Mouse (Mus musculus): ENCODE measurements around the gene St6galnac5.
"Not testable (repeated sequence)": the region's sequence is repeated elsewhere in the genome, so short reads cannot be mapped to it uniquely, and the experiment has no call there.

The St6galnac5 gene

GRCm38 (mm10) chr3:152861978-152862377 lies 120.1 kb downstream of the St6galnac5 start:
- no peak for DNase-seq

DNA sequence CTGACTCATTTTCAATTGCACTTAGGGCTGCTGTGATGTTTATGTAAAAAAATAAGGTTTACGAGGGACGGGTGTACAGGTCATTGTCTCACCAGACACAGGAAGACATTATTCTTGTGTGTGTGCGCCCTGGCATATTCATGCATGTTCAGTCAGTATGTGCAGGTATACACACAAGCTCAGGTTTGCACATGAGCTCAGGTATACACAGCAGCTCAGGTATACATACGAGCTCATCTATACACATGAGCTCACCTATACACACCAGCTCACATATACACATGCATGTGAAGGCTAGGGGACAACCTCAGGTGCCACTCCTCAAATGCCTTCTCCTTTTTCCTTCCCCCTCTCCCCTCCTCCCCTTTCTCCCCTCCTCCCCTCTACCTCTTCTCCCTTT lies 120.6 kb downstream of the St6galnac5 start:
- no peak for DNase-seq

DNA sequence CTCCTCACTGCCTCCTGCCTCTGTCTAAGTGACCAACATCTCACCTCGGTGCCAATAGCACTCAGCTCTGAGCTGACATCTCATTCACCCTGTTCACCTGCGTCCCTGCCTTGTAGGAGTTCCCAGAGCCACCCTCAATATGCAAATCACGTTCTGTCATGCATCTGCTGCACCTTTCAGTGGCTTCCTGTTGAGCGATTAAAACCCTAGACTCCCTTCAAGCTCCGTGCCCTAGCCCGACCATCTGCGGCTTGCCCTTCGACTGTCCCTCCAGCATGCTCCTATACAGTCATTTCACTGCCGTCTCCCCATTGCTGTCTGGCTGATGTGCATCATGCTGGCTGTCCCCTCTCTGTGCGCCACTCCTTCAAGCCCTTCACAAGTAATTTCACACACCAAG lies 126.0 kb downstream of the St6galnac5 start:
- no peak for DNase-seq

- no peak for DNase-seq
These were observed 126.9 kb downstream of the St6galnac5 start for GRCm38 (mm10) chr3:152855006-152855614.

GRCm38 (mm10) chr3:152843925-152844324 lies 138.1 kb downstream of the St6galnac5 start:
- no peak for DNase-seq

- no peak for DNase-seq
These were observed 139.4 kb downstream of the St6galnac5 start for GRCm38 (mm10) chr3:152842648-152843047.

DNA sequence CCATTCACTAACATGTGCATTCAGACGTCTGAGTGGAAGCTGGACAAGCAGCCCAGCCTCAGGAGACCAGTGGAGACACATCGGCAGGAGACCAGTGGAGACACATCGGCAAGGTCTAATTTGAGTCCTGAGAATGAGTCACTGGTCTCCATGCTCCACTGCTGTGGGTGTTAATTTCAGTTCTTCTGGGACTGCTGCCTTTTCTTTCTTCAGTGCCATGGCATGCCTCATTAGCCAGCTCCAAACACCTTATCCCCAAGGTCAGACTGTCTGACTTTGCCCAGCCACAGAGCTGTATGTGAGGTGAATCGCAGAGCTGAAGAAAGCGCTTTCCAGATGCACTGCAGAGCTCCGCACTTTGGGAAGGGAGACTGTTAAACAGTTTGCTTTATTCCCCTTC lies 140.8 kb downstream of the St6galnac5 start:
- no peak for DNase-seq

- DNase-seq = no peak
These were observed 144.1 kb downstream of the St6galnac5 start for GRCm38 (mm10) chr3:152837938-152838337.

GRCm38 (mm10) chr3:152837407-152837806 lies 144.6 kb downstream of the St6galnac5 start:
- DNase-seq = no peak

- no peak for DNase-seq
These were observed 149.6 kb downstream of the St6galnac5 start for GRCm38 (mm10) chr3:152832436-152832835.

DNA sequence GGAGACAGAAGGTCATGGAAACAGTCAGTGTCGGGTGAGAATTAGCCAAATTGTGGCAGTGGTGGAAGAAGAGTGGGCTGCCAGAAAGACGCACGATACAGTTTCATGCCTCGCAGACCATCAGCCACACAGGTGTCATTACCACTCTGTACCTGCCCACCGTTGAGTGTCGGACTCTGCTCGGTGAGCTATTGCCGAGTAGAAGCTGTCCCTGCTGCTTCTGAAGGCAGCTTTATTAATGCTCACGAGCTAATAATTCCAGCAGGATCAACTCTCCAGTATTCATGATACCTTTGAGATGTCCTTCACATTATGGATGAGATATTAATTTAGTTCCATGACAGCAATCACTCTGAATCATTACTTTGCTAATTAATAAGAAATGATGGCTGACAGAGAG lies 150.1 kb downstream of the St6galnac5 start:
- no peak for DNase-seq

DNA sequence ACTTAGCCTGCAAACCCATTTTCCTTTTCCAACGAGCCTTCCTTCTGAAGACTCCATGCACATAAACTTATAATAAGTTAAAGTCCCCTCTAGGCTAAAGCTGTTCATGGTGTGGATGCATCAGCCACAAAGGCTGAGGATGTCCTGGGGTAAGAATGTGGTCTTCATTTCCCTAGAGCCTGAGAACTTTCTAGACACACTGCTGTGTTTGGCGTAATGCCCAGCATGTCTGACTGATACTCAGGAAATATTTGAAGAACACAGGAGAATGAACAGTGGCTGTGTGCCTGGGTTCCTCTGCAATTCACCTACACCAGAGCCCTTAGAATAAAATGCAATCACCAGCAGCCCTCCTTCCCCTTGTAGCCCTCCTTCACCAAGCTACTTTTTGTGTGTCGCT lies 150.7 kb downstream of the St6galnac5 start:
- DNase-seq = no peak

GRCm38 (mm10) chr3:152821202-152821601 lies 160.8 kb downstream of the St6galnac5 start:
- DNase-seq = no peak

- no peak for DNase-seq
These were observed 161.6 kb downstream of the St6galnac5 start for GRCm38 (mm10) chr3:152820406-152820805.

DNA sequence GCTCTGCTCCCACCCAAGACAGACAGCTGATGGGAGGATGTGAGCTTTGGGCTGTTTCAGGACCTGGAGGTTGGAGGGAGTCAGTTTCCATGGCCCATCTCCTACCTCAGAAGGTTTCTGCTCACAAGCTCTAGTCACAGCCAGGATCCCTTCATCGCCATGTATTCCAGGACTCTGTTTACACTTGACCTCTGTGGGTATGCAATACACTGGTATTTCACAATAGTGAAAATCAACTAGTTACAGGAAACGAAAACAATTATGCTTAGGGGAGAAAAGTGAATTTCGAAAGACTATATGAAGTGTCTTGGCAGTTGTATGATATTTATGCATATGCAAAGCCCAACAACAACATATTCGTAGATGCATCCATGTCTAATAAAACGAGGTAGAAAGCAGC lies 166.9 kb downstream of the St6galnac5 start:
- DNase-seq = no peak

DNA sequence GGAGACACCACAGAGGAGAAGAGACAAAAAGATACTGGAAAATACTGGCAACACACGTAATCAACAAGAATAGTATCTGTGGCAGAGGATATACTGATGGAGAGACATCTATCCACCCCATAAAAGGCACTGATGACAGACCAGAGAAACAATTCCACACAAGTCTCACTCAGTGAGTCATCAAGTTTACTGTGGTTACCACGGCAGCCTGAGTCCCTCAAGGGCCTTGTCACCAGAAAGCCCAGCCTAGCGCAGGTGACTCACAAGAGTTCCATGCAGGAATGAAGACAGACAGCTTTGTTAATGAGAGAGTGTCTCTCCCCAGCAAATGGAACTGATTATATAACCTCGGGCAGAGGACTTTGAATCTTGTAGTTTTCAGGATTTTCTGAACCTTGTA lies 168.1 kb downstream of the St6galnac5 start:
- no peak for DNase-seq

DNA sequence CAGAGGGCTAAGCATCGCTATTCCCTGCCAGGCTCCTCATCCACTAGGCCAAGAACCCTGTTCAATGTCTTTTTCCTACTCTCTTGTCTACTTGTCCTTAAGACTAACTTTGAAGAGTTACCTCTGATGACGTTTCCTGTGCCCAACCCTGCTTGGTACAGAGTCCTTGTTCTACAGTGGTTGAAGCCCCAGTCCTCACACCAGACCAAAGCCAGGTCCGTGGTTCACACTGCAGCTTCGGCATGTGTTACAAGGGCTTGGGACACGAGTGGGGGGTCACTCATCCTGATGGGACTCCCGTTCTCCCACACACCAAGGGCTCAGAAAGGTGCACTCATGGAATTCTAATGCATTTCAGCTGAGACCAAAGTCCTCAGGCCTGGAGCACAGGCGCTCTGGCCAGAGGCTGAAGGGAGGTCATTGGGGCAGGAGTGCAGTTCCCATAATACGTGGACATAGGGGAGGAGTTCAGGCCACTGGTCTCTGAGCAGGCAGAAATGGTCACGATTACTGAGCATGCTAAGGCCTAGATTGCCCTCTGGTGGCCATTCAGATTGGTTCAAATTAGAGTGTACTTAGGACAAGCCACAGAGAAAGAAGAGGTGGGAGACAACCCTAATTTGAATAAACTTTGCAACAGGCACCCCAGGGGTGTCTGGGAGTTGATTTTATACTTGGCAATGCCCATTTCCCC lies 182.2 kb downstream of the St6galnac5 start:
- DNase-seq = no peak

DNA sequence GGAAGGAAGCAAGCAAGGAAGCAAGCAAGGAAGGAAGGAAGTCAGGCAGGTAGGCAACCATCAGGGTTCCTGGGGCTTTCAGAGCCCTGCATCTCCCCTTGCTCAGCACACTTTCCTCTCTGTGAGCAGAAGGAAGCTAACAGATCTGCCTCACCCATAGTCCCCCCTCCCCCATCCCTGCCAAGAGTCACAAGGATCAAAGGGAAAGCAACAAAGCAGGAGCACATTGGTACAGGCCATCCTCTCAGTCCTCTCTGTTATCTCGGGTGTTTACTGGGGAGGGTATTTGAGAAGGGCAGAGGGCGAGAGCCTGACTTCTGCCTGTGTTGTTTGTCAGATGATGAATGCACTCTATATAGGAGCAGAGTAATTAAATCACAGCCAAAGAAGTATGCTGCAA lies 184.7 kb downstream of the St6galnac5 start:
- DNase-seq = no peak

GRCm38 (mm10) chr3:152796216-152796615 lies 185.8 kb downstream of the St6galnac5 start:
- DNase-seq = no peak

DNA sequence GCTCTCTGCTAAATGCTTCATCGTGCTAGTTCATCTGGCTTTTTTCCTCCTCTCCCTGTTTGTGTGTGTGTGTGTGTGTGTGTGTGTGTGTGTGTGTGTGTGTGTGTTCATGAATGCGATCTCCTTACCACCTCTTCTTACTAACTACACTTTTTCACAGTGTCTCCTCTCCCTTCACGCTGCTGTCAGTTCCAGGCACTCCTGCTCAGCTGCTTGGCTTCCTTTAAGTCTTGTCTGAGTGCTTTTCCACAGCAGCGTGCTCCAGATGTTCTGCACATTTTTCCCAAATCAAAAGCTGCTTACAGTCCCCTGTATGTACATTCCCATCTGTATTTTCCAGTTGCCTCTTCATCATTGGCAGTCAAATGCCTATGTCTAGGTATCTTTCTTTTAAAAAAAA lies 189.0 kb downstream of the St6galnac5 start:
- no peak for DNase-seq

GRCm38 (mm10) chr3:152792601-152793000 lies 189.4 kb downstream of the St6galnac5 start:
- DNase-seq = no peak

DNA sequence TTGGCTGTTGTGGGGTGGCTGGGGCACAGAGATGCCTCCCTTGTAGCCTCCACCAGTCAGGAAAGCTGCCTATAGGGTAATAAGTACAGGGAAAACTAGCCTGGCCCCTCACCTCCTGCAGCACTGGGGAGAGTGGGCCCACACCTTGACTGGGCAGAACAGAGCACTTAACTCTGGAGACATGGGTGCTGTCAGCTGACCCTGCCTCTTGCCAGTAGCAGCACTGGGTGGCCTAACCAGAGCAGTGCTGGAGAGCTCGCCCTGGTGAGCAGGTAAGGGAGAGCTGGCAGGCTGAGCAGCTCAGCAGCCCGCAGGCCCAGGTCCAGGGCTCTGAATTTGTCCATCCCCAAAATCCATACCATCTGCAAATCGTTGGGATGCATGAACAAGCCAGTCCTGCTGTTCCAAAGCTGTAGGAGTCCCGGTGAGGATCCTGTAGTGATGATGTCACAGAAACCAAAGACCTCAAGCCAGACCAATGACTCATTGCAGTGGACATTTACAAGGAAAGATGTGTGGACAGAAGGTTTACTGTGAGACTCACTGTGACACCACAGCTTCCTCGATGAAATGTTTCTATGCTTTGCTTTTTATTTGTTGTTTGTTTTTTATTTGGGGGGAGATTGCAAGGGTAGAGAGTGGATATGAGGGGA lies 193.6 kb downstream of the St6galnac5 start:
- not testable (repeated sequence) for DNase-seq

GRCm38 (mm10) chr3:152784353-152784752 lies 197.7 kb downstream of the St6galnac5 start:
- DNase-seq = not testable (repeated sequence)

DNA sequence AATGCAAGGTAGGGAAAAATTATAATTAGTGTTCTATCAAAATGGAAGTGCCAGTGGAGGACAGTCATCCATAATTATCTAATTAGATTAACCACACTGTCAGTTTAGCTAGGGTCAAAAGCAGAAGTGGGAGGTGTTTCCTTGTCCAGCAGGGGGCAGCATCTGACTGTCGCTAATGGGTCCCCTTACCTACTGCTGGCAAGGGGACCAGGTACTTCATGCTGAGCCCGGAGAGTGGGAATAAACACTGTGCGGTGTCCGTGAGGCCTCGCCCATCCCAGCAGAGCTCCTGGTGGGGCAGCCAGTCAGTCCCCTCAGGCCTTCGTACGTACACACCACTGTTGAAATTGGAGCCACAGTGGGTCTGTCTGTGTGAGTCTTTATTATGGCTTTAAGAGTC lies 198.3 kb downstream of the St6galnac5 start:
- peak; percentile 31 for DNase-seq
